16 mouse cellular contexts compared by ENCODE assay signal in genomic region chr1:160371696-160372095, GRCm38 (mm10).
"Had no signal": no experiment of that assay in that cellular context is flagged by ENCODE, and none has a peak within 500 bp of the region (broad histone marks: within the 10 kb centered on the region; RNA-seq: fewer than 3 reads in every experiment).

No protein-coding gene starts in this region.

- H3K36me3 ChIP-seq: limb, embryonic 10.5 days; liver, embryonic 13.5 days; lung, embryonic 15.5 days; midbrain, embryonic 12.5 days; neural tube, embryonic 15.5 days had no signal

- H3K27me3 ChIP-seq: liver, embryonic 13.5 days; lung, embryonic 15.5 days; midbrain, embryonic 12.5 days; neural tube, embryonic 15.5 days had no signal

- H3K4me1 ChIP-seq: limb, embryonic 10.5 days; liver, embryonic 13.5 days; midbrain, embryonic 12.5 days; neural tube, embryonic 15.5 days had no signal

- H3K9me3 ChIP-seq: limb, embryonic 10.5 days; liver, embryonic 13.5 days; lung, embryonic 15.5 days; midbrain, embryonic 12.5 days; neural tube, embryonic 15.5 days had no signal

- H3K4me2 ChIP-seq: liver, embryonic 13.5 days; lung, embryonic 15.5 days; midbrain, embryonic 12.5 days; neural tube, embryonic 15.5 days had no signal

- DNase-seq: kidney, adult 2 months; kidney, postnatal 25 days; liver, embryonic 13.5 days; liver, postnatal 0 days; lung, postnatal 14 days; right cerebral cortex, adult 18-20 months; right cerebral cortex, postnatal 25 days; thymus, adult 18-20 months; thymus, postnatal 14 days had no signal

- H3K27ac ChIP-seq: limb, embryonic 10.5 days; liver, embryonic 13.5 days; lung, embryonic 15.5 days; macrophage; midbrain, embryonic 12.5 days; neural tube, embryonic 15.5 days; stomach, postnatal 0 days had no signal

- H3K9ac ChIP-seq: liver, embryonic 13.5 days; liver, postnatal 0 days; lung, embryonic 15.5 days; midbrain, embryonic 12.5 days; neural tube, embryonic 15.5 days had no signal

- ATAC-seq: intestine, embryonic 16.5 days; liver, postnatal 0 days had no signal

- H3K4me3 ChIP-seq: limb, embryonic 10.5 days; liver, embryonic 13.5 days; lung, embryonic 15.5 days; midbrain, embryonic 12.5 days; neural tube, embryonic 15.5 days had no signal
